Mouse (Mus musculus): ENCODE measurements around the gene Rragc.
A peak's percentile ranks its signal among the peaks of the same experiment; 100 is the strongest.
"Not testable (repeated sequence)": the region's sequence is repeated elsewhere in the genome, so short reads cannot be mapped to it uniquely, and the experiment has no call there.

Rragc gene

GRCm38 (mm10) chr4:123916748-123917547, at the start of gene Rragc:
TSS of gene Rragc (plus strand) at chr4:123917446.
- DNase-seq, result peak; percentile 100

GRCm38 (mm10) chr4:123893726-123894125, 23.5 kb upstream of the Rragc start:
- DNase-seq, result no peak

DNA sequence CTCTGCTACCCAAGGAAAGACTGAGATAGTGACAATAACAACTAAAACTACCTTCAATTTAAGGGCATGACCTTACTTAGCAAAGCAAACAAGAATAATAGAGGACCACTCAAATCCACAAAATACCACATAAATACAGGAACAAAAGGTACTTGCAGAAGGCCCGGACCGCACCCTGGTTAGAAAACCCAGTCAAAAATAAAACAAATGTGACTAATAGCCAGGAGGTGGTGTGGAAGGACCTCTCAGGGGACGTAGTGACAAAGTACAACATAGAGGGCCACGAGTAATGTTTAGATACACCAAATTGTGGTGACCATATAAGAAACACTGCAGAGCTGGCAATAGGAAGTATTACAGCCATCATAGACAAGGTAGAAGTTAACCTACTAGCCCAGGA, 23.0 kb upstream of the Rragc start:
- DNase-seq, result no peak

- no peak for DNase-seq
Observed at GRCm38 (mm10) chr4:123898696-123899095, 18.6 kb upstream of the Rragc start.

DNA sequence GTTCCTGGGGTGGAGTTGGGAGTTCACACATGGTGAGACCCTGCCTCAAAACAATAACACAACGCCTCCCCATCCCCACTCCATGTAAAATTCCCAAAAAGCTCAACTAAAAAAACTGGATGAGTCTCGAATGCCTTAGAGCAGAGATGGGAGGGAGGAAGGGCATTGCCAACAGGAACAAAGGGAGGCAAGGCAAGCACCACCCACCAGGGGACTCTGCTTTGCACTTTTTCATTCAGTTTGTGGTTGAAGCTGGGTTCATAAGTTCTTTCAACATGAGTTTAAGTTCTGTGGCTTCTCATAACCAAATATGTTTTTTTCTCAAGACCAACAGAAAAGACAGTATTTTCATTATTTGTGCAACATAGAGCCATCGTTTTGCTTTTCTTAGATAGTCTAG, 13.8 kb upstream of the Rragc start:
- no peak for DNase-seq

DNA sequence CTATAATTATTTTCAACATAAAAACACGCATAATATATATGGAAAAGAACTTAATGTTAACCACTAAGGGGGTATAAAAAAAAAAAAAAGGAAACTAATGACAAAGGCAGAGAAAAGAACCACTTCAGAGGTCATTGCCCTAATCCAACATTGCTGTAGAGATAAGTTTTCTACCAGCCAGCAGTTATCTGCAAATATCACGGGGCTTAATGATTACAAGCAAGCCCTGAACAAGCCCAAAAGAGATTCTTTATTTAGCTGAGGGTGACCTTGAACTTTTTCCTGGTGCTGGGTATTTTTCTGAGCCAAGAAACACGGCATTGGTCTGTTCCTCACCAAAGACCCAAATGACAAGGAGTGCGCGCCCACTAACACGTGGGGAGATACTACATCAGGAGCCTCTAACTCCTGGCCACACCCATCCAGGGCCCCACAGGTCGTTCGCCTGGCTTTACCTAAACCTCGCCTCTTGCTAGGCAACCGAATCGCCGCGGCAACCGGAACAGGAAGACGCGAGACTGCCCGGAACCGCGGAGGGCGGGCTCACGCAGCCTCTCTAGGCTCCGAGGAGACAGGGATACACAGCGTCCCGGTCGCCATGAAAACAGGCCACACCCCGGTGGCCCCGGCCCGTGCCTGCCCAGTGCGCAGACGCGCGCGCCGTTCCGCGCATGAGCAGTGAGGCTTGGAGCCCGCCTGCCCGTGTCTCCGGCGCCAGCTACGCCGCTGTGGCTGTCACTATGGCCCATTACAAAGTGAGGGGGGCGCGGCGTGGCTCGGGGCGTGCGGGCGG, 12.7 kb upstream of the Rragc start, which contains the start of gene Mycbp:
Gene Mycbp (plus strand): TSS at position 500 of the 793 bp plus-strand sequence.
- DNase-seq, result peak; percentile 98

GRCm38 (mm10) chr4:123905126-123905668, 12.0 kb upstream of the Rragc start:
- DNase-seq, result no peak

DNA sequence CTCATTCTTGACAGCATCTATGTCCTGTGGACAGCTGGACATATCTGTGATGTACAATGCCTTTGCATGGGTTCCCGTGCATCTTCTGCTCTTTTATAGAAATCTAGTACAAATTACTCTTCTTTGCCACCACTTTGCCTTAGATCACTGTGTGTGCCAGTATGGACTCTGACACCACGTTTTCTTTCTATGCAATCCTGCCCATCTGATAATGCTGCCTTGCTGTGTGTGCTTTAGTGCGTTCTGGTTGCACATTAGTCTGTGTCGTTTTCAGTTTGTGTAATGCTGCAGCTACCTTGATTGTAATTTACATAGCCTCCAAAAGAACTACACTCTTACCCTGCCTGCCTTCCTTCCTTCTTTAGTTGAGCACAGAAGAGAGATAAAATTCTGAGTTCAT, 5.7 kb upstream of the Rragc start:
- DNase-seq, result no peak

- DNase-seq, result no peak
Observed at GRCm38 (mm10) chr4:123912431-123912830, 4.8 kb upstream of the Rragc start.

GRCm38 (mm10) chr4:123917548-123918140, 398 bp downstream of the Rragc start, which contains the start of gene 4930535I16Rik:
TSS of gene 4930535I16Rik (minus strand) at chr4:123918022.
- DNase-seq, result no peak

DNA sequence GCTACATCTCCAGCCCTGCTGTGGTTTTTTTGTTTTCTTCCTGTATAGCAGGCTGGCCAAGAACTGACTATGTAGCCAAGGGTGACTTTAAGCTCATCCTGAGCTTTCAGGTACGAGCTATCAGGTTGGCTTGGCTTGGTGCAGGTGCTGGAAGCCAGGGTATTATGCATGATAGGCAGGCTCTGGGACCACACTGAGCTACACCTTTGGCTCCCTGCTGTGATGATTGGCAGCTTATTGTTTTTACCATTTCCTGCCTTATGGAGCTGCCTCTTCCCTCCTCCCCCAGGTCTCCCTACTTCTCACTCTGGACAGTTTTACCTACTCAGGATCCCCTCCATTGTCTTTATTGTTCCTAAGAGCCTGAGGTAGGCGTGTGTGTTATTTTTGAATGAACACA, 1.6 kb downstream of the Rragc start:
- peak; percentile 28 for DNase-seq

- no peak for DNase-seq
Observed at GRCm38 (mm10) chr4:123921055-123921565, 3.9 kb downstream of the Rragc start.

DNA sequence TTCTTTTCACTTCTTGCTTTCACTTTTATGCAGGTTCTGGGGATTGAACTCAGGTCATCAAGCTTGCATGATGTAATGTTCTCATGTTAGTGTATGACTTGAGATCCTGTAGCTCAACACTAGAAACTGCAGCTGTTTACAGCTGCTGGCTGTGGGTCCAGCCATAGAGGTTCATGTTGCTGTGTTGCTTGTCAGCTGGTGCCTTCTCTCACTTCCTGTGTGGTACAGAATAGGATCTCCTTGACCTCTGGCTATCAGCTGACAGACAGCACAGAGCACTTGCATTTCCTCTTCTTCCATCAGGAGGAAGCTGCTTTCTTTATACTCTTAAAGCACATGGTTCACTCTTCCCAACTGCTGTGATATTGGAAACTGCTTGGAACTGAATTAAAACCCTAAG, 10.7 kb downstream of the Rragc start:
- DNase-seq, result no peak

DNA sequence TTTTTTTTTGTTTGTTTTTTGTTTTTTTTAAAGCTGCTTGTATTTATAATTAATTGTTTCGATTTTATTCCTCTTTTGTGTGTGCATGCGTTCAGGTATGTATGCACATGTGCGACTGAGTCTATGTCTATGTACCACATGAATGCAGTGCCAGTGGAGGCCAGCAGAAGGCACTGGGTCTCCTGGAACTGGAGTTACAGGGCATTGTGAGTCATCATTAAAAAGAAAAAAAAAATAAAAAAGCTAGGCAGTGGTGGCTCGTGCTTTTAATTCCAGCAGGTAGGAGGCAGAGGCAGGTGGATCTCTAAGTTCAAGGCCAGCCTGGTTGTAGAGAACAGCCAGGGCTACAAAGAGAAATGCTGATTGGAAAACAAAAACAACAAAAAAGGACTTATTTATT, 12.7 kb downstream of the Rragc start:
- no peak for DNase-seq

GRCm38 (mm10) chr4:123934306-123934705, 17.1 kb downstream of the Rragc start:
- peak; percentile 32 for DNase-seq

GRCm38 (mm10) chr4:123936059-123936458, 18.8 kb downstream of the Rragc start:
- no peak for DNase-seq

DNA sequence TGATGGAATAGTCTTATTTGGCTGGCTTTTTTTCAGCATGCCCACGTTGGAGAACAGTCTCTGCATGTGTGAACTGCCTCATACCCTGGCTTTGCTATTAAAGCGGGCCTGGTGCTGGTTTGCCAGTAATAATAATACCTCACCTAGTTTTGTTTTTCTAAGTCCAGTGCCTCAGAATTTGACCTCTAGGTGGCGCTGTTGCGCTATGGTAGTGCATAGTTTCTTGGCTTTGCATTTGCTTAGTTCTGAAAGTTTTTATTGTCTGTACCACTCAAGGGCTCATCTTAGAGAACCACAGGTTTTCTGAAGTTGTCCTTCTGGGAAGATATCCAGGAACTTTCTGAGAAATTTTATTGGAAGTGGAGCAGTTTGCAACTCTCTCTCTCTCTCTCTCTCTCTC, 22.6 kb downstream of the Rragc start:
- peak; percentile 24 for DNase-seq

DNA sequence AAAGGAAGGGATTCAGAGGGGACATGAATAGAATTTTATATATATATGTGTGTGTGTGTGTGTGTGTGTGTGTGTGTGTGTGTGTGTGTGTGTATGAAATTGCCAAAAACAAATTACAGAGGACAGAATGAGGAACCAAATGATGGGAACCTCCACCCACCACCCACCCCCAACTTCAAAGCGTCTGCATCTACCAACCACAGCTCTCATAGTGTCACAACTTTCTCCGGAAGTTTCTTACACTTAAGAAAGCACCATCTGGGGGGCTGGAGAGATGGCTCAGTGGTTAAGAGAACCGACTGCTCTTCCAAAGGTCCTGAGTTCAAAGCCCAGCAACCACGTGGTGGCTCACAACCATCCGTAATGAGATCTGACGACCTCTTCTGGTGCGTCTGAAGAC, 23.6 kb downstream of the Rragc start:
- DNase-seq, result not testable (repeated sequence)

GRCm38 (mm10) chr4:123946701-123947100, 29.5 kb downstream of the Rragc start:
- DNase-seq, result no peak

GRCm38 (mm10) chr4:123947149-123947548, 29.9 kb downstream of the Rragc start:
- DNase-seq, result no peak

GRCm38 (mm10) chr4:123948901-123949300, 31.7 kb downstream of the Rragc start:
- no peak for DNase-seq

- DNase-seq, result no peak
Observed at GRCm38 (mm10) chr4:123949649-123950048, 32.4 kb downstream of the Rragc start.

- DNase-seq, result no peak
Observed at GRCm38 (mm10) chr4:123952059-123952458, 34.8 kb downstream of the Rragc start.

All from cerebellum, adult 11-12 months (tissue).